Mouse (Mus musculus) kidney, postnatal 36 days (tissue): ENCODE data around the gene Glipr1.
"Not testable (repeated sequence)": the region's sequence is repeated elsewhere in the genome, so short reads cannot be mapped to it uniquely, and the experiment has no call there.

ENCODE experiments used
- DNase-seq, 2 experiments: peaks; one replicate each; pipeline ENCODE4 v3.0.0; 2021 to 2022; ENCODE audit warnings: mixed read lengths in 2 of 2

Glipr1 gene

GRCm38 (mm10) chr10:112002544-112003215 lies at the start of gene Glipr1:
Gene Glipr1 (minus strand): TSS chr10:112002631.
- peak; percentile 72 to 75 for DNase-seq

- peak in 1 of 2 experiments; percentile 28 for DNase-seq
These were observed 49.5 kb upstream of the Glipr1 start for GRCm38 (mm10) chr10:112051956-112052355.

- peak in 1 of 2 experiments; percentile 5 for DNase-seq
These were observed 48.8 kb upstream of the Glipr1 start for GRCm38 (mm10) chr10:112051220-112051619.

- not testable (repeated sequence) for DNase-seq
These were observed 41.9 kb upstream of the Glipr1 start for GRCm38 (mm10) chr10:112044283-112044682.

GRCm38 (mm10) chr10:112043523-112043922 lies 41.1 kb upstream of the Glipr1 start:
- not testable (repeated sequence) for DNase-seq

GRCm38 (mm10) chr10:112028689-112029088 lies 26.3 kb upstream of the Glipr1 start:
- not testable (repeated sequence) for DNase-seq

- DNase-seq: no peak
These were observed 21.2 kb upstream of the Glipr1 start for GRCm38 (mm10) chr10:112023585-112023984.

- not testable (repeated sequence) for DNase-seq
These were observed 7.1 kb upstream of the Glipr1 start for GRCm38 (mm10) chr10:112009511-112009910.

GRCm38 (mm10) chr10:112001756-112002520 lies 493 bp downstream of the Glipr1 start:
- no peak for DNase-seq

GRCm38 (mm10) chr10:112001350-112001749 lies 1.1 kb downstream of the Glipr1 start:
- no peak for DNase-seq

GRCm38 (mm10) chr10:112000568-112000967 lies 1.9 kb downstream of the Glipr1 start:
- no peak for DNase-seq

- no peak for DNase-seq
These were observed 2.7 kb downstream of the Glipr1 start for GRCm38 (mm10) chr10:111999765-112000164.

GRCm38 (mm10) chr10:111997671-111998070 lies 4.8 kb downstream of the Glipr1 start:
- no peak for DNase-seq

- no peak for DNase-seq
These were observed 5.5 kb downstream of the Glipr1 start for GRCm38 (mm10) chr10:111996911-111997347.

- DNase-seq: no peak
These were observed 5.9 kb downstream of the Glipr1 start for GRCm38 (mm10) chr10:111996549-111996904.

GRCm38 (mm10) chr10:111995803-111996548 lies 6.5 kb downstream of the Glipr1 start:
- no peak for DNase-seq

- no peak for DNase-seq
These were observed 16.0 kb downstream of the Glipr1 start for GRCm38 (mm10) chr10:111986453-111986852.

- DNase-seq: no peak
These were observed 19.4 kb downstream of the Glipr1 start for GRCm38 (mm10) chr10:111983070-111983469.

GRCm38 (mm10) chr10:111977584-111977983 lies 24.8 kb downstream of the Glipr1 start:
- DNase-seq: peak; percentile 54 to 76

GRCm38 (mm10) chr10:111972542-111973361 lies 29.7 kb downstream of the Glipr1 start, which contains the start of gene Krr1:
Gene Krr1 (plus strand): TSS chr10:111972664.
- peak; percentile 89 to 93 for DNase-seq

- DNase-seq: no peak
These were observed 30.5 kb downstream of the Glipr1 start for GRCm38 (mm10) chr10:111971929-111972328.

GRCm38 (mm10) chr10:111966394-111966793 lies 36.0 kb downstream of the Glipr1 start:
- no peak for DNase-seq
